Mouse (Mus musculus): ENCODE data around the gene Gm20671. TPM values are rescaled to one million over a fixed set of nuclear protein-coding genes. Genes with fewer than 3 reads are reported as not detected.
"Not testable (repeated sequence)": the region's sequence is repeated elsewhere in the genome, so short reads cannot be mapped to it uniquely, and the experiment has no call there.

The Gm20671 gene
- polyA plus RNA-seq, 1 experiment from 2014 or later = not detected

- H3K4me1 ChIP-seq (replicated peaks); H3K9me3 ChIP-seq; H3K27ac ChIP-seq; H3K9ac ChIP-seq (replicated peaks); ATAC-seq; H3K36me3 ChIP-seq; H3K4me2 ChIP-seq (replicated peaks); H3K4me3 ChIP-seq (replicated peaks); H3K27me3 ChIP-seq: not testable (repeated sequence)
- WGBS = 92% methylated on average over 8 of the region's 8 CpGs
Observed at GRCm38 (mm10) chr5:32722711-32723110, 104.2 kb downstream of the Gm20671 start.

- Histone ChIP-seq H3K27me3 (no peaks in the 10 kb centered on the region), H3K9ac (replicated peaks) (no peak overlapping the region), H3K4me3 (replicated peaks) (no peak overlapping the region), H3K4me2 (replicated peaks) (no peak overlapping the region), H3K36me3 (no peaks in the 10 kb centered on the region), H3K9me3 (no peaks in the 10 kb centered on the region), H3K27ac (no peak overlapping the region), H3K4me1 (replicated peaks) (no peaks in the 10 kb centered on the region)
- ATAC-seq = no peak
- 71% methylated on average over 7 of the region's 7 CpGs for WGBS
Observed at GRCm38 (mm10) chr5:32722263-32722662, 104.6 kb downstream of the Gm20671 start.

- Histone ChIP-seq H3K27me3 (no peaks in the 10 kb centered on the region), H3K9me3 (no peaks in the 10 kb centered on the region), H3K4me2 (replicated peaks) (no peak overlapping the region), H3K9ac (replicated peaks) (no peak overlapping the region), H3K4me3 (replicated peaks) (no peak overlapping the region), H3K4me1 (replicated peaks) (no peaks in the 10 kb centered on the region), H3K27ac (no peak overlapping the region), H3K36me3 (no peaks in the 10 kb centered on the region)
- 79% methylated on average over 3 of the region's 3 CpGs for WGBS
- ATAC-seq = no peak
Observed at GRCm38 (mm10) chr5:32721316-32721715, 105.6 kb downstream of the Gm20671 start.

GRCm38 (mm10) chr5:32720416-32720815 is 106.5 kb downstream of the Gm20671 start:
- H3K4me3 ChIP-seq (replicated peaks) = no peak overlapping the region
- H3K4me2 ChIP-seq (replicated peaks) = no peak overlapping the region
- H3K9me3 ChIP-seq = no peaks in the 10 kb centered on the region
- no peaks in the 10 kb centered on the region for H3K27me3 ChIP-seq
- H3K9ac ChIP-seq (replicated peaks) = no peak overlapping the region
- 87% methylated on average over 9 of the region's 9 CpGs for WGBS
- H3K4me1 ChIP-seq (replicated peaks) = no peaks in the 10 kb centered on the region
- no peak overlapping the region for H3K27ac ChIP-seq
- ATAC-seq = no peak
- H3K36me3 ChIP-seq = no peaks in the 10 kb centered on the region

- H3K9me3 ChIP-seq = no peaks in the 10 kb centered on the region
- no peak overlapping the region for H3K27ac ChIP-seq
- no peak overlapping the region for H3K4me2 ChIP-seq (replicated peaks)
- H3K27me3 ChIP-seq = no peaks in the 10 kb centered on the region
- H3K9ac ChIP-seq (replicated peaks) = no peak overlapping the region
- no peak for ATAC-seq
- H3K36me3 ChIP-seq = no peaks in the 10 kb centered on the region
- WGBS = 68% methylated on average over 6 of the region's 6 CpGs
- no peak overlapping the region for H3K4me3 ChIP-seq (replicated peaks)
- H3K4me1 ChIP-seq (replicated peaks) = no peaks in the 10 kb centered on the region
Observed at GRCm38 (mm10) chr5:32718916-32719315, 108.0 kb downstream of the Gm20671 start.

- Histone ChIP-seq H3K9ac (replicated peaks) (no peak overlapping the region), H3K9me3 (no peaks in the 10 kb centered on the region), H3K36me3 (no peaks in the 10 kb centered on the region), H3K4me3 (replicated peaks) (no peak overlapping the region), H3K4me2 (replicated peaks) (no peak overlapping the region), H3K27ac (no peak overlapping the region), H3K4me1 (replicated peaks) (peaks cover 7% of the 10 kb centered on the region), H3K27me3 (no peaks in the 10 kb centered on the region)
- 67% methylated on average over 1 of the region's 1 CpGs for WGBS
- ATAC-seq = no peak
Observed at GRCm38 (mm10) chr5:32717726-32718125, 109.2 kb downstream of the Gm20671 start.

- Histone ChIP-seq H3K36me3 (no peaks in the 10 kb centered on the region), H3K9ac (replicated peaks) (peak overlapping the region; percentile 77), H3K4me2 (replicated peaks) (peak overlapping the region; percentile 73), H3K4me3 (replicated peaks) (peak overlapping the region; percentile 69), H3K27ac (peak overlapping the region; percentile 87), H3K9me3 (no peaks in the 10 kb centered on the region), H3K4me1 (replicated peaks) (peaks cover 11% of the 10 kb centered on the region), H3K27me3 (no peaks in the 10 kb centered on the region)
- peak; percentile 99 for ATAC-seq
- under 1% methylated on average over 55 of the region's 55 CpGs for WGBS
Observed at GRCm38 (mm10) chr5:32713703-32714467, 113.0 kb downstream of the Gm20671 start.

- Histone ChIP-seq H3K9me3 (no peaks in the 10 kb centered on the region), H3K4me1 (replicated peaks) (peaks cover 11% of the 10 kb centered on the region), H3K4me3 (replicated peaks) (peak overlapping the region; percentile 69), H3K9ac (replicated peaks) (peak overlapping the region; percentile 77), H3K27ac (peak overlapping the region; percentile 87), H3K4me2 (replicated peaks) (peak overlapping the region; percentile 73), H3K36me3 (no peaks in the 10 kb centered on the region), H3K27me3 (no peaks in the 10 kb centered on the region)
- WGBS = 20% methylated on average over 2 of the region's 2 CpGs
- ATAC-seq = no peak; the same call in 1 of the 2 replicates
Observed at GRCm38 (mm10) chr5:32713042-32713702, 113.7 kb downstream of the Gm20671 start.

- Histone ChIP-seq H3K36me3 (no peaks in the 10 kb centered on the region), H3K9me3 (no peaks in the 10 kb centered on the region), H3K4me2 (replicated peaks) (peak overlapping the region; percentile 73), H3K4me3 (replicated peaks) (peak overlapping the region; percentile 69), H3K27ac (no peak overlapping the region), H3K27me3 (no peaks in the 10 kb centered on the region), H3K9ac (replicated peaks) (no peak overlapping the region), H3K4me1 (replicated peaks) (peaks cover 11% of the 10 kb centered on the region)
- ATAC-seq = no peak
- 68% methylated on average over 4 of the region's 4 CpGs for WGBS
Observed at GRCm38 (mm10) chr5:32712221-32713041, 114.5 kb downstream of the Gm20671 start.

- ATAC-seq = no peak
- no peak overlapping the region for H3K4me3 ChIP-seq (replicated peaks)
- H3K27me3 ChIP-seq = no peaks in the 10 kb centered on the region
- WGBS = 76% methylated on average over 5 of the region's 5 CpGs
- H3K9ac ChIP-seq (replicated peaks) = no peak overlapping the region
- H3K9me3 ChIP-seq = no peaks in the 10 kb centered on the region
- no peak overlapping the region for H3K27ac ChIP-seq
- H3K4me1 ChIP-seq (replicated peaks) = peaks cover 11% of the 10 kb centered on the region
- H3K4me2 ChIP-seq (replicated peaks) = no peak overlapping the region
- no peaks in the 10 kb centered on the region for H3K36me3 ChIP-seq
Observed at GRCm38 (mm10) chr5:32711485-32711884, 115.4 kb downstream of the Gm20671 start.

- Histone ChIP-seq H3K27me3 (no peaks in the 10 kb centered on the region), H3K9ac (replicated peaks) (no peak overlapping the region), H3K4me2 (replicated peaks) (no peak overlapping the region), H3K4me3 (replicated peaks) (no peak overlapping the region), H3K36me3 (no peaks in the 10 kb centered on the region), H3K9me3 (no peaks in the 10 kb centered on the region), H3K4me1 (replicated peaks) (no peaks in the 10 kb centered on the region), H3K27ac (no peak overlapping the region)
- WGBS = 81% methylated on average over 2 of the region's 2 CpGs
- ATAC-seq = no peak
Observed at GRCm38 (mm10) chr5:32706226-32706780, 120.6 kb downstream of the Gm20671 start.
